Mouse (Mus musculus) heart, embryonic 12.5 days (tissue): Measurements from ENCODE around the gene Wfdc15b. TPM values are rescaled to one million over a fixed set of nuclear protein-coding genes. Genes with fewer than 3 reads are reported as not detected.

Source experiments
- polyA plus RNA-seq: library from polyadenylated mRNA; unstranded; fragments of >200 nt; fragmentation: Nextera tagmentation; extraction: Ambion mirVana; gene quantifications from 2 replicates; pipeline ENCODE4 v1.2.1, GENCODE M21; 2016

Gene Wfdc15b
- polyA plus RNA-seq, 1 experiment from 2014 or later = not detected

Other genes with a start within 250 kb of the Wfdc15b start
- gene Ywhab, start 226.7 kb downstream of the Wfdc15b start, polyA plus RNA-seq = 270 and 271 TPM in 2 replicates
- 0.96 and 1.0 TPM in 2 replicates for gene Pabpc1l, start 196.2 kb downstream of the Wfdc15b start, polyA plus RNA-seq
- gene Stk4, start 151.3 kb downstream of the Wfdc15b start, polyA plus RNA-seq = 22.1 and 23.4 TPM in 2 replicates
- 55.7 and 56.6 TPM in 2 replicates for gene Tomm34, start 150.5 kb downstream of the Wfdc15b start, polyA plus RNA-seq
- gene Kcns1, start 50.5 kb downstream of the Wfdc15b start, polyA plus RNA-seq = 0.15 and 0.18 TPM in 2 replicates
- gene Wfdc5, start 38.9 kb downstream of the Wfdc15b start, polyA plus RNA-seq = not detected in 2 replicates
- gene Wfdc12, start 31.1 kb downstream of the Wfdc15b start, polyA plus RNA-seq = not detected in 2 replicates
- gene Wfdc15a, start 21.5 kb downstream of the Wfdc15b start, polyA plus RNA-seq = not detected in 2 replicates
- not detected in 2 replicates for gene Svs2, start 16.8 kb upstream of the Wfdc15b start, polyA plus RNA-seq
- not detected in 2 replicates for gene Svs3b, start 35.0 kb upstream of the Wfdc15b start, polyA plus RNA-seq
- gene Svs4, start 56.8 kb upstream of the Wfdc15b start, polyA plus RNA-seq = not detected in 2 replicates
- gene Svs3a, start 67.6 kb upstream of the Wfdc15b start, polyA plus RNA-seq = not detected in 2 replicates
- not detected in 2 replicates for gene Svs6, start 95.1 kb upstream of the Wfdc15b start, polyA plus RNA-seq
- not detected in 2 replicates for gene Svs5, start 111.1 kb upstream of the Wfdc15b start, polyA plus RNA-seq
- 0.44 and 1.2 TPM in 2 replicates for gene Slpi, start 167.4 kb upstream of the Wfdc15b start, polyA plus RNA-seq
- 0.19 and 0.28 TPM in 2 replicates for gene Rbpjl, start 181.5 kb upstream of the Wfdc15b start, polyA plus RNA-seq
- 6.2 and 6.4 TPM in 2 replicates for gene Matn4, start 183.5 kb upstream of the Wfdc15b start, polyA plus RNA-seq
- 40.1 and 40.6 TPM in 2 replicates for gene Sdc4, start 222.2 kb upstream of the Wfdc15b start, polyA plus RNA-seq
- gene Sys1, start 235.3 kb upstream of the Wfdc15b start, polyA plus RNA-seq = 36.4 and 40.3 TPM in 2 replicates
- gene Gm20458, start 239.3 kb upstream of the Wfdc15b start, polyA plus RNA-seq = 11.8 and 16.9 TPM in 2 replicates